Mouse (Mus musculus) forebrain, embryonic 11.5 days (tissue): ENCODE results near the gene Faap20. TPM values are rescaled to one million over a fixed set of nuclear protein-coding genes. Genes with fewer than 3 reads are reported as not detected.

ENCODE experiments used
- ATAC-seq: fragments of 200-750 bp; cut with Nextera tagmentation; replicated peaks from 2 replicates; pipeline ENCODE4 v1.8.0; 2017; ENCODE audit warnings: moderate TSS enrichment; ENCODE audit not compliant: low FRiP score
- DNase-seq: peaks from one replicate; pipeline ENCODE4 v3.0.0-alpha.2; 2017; ENCODE audit warnings: low spot score
- H3K27ac ChIP-seq: fragments of 300-500 bp; sonication (generic); 2 replicates; pipeline ENCODE4 v1.5.1; 2014; ENCODE audit warnings: low read depth, low read length
- H3K27me3 ChIP-seq: fragments of 300-500 bp; sonication (generic); 2 replicates; pipeline ENCODE4 v1.6.1; 2014; ENCODE audit warnings: mild to moderate bottlenecking, low read length, mixed read lengths; ENCODE audit not compliant: control insufficient read depth, insufficient read depth
- H3K36me3 ChIP-seq: fragments of 300-500 bp; sonication (generic); 2 replicates; pipeline ENCODE4 v1.6.1; 2014; ENCODE audit warnings: mild to moderate bottlenecking, low read length, moderate library complexity, mixed read lengths; ENCODE audit not compliant: control insufficient read depth, insufficient read depth
- H3K4me1 ChIP-seq: fragments of 300-500 bp; sonication (generic); replicated peaks from 2 replicates; pipeline ENCODE4 v1.6.1; 2014; ENCODE audit warnings: low read length, mixed read lengths; ENCODE audit not compliant: control insufficient read depth, insufficient read depth
- H3K4me2 ChIP-seq: fragments of 300-500 bp; sonication (generic); 2 replicates; pipeline ENCODE4 v1.6.1; 2014; ENCODE audit warnings: low read depth, mild to moderate bottlenecking, low read length, moderate library complexity, mixed read lengths; ENCODE audit not compliant: severe bottlenecking
- H3K4me3 ChIP-seq: fragments of 300-500 bp; sonication (generic); 2 replicates; pipeline ENCODE4 v1.5.1; 2014; ENCODE audit warnings: low read depth, low read length
- H3K9ac ChIP-seq: fragments of 300-500 bp; sonication (generic); 2 replicates; pipeline ENCODE4 v1.6.1; 2014; ENCODE audit warnings: low read length
- H3K9me3 ChIP-seq: fragments of 300-500 bp; sonication (generic); 2 replicates; pipeline ENCODE4 v1.6.1; 2016; ENCODE audit warnings: low read length, mixed read lengths; ENCODE audit not compliant: control insufficient read depth
- WGBS: fragments of 180-500 bp; shearing (Covaris S2); extraction: QIAGEN DNeasy Blood & Tissue Kit; methylation state at CpG from one replicate; pipeline ENCODE4 v1.1.7; 2014; 5-methylcytosine and 5-hydroxymethylcytosine counted together
- polyA plus RNA-seq: library from polyadenylated mRNA; unstranded; fragments of >200 nt; fragmentation: Nextera tagmentation; extraction: Ambion mirVana; gene quantifications from 2 replicates; pipeline ENCODE4 v1.2.1, GENCODE M21; 2014

The Faap20 gene
- polyA plus RNA-seq, 1 experiment from 2014 or later: 105 TPM

DNA sequence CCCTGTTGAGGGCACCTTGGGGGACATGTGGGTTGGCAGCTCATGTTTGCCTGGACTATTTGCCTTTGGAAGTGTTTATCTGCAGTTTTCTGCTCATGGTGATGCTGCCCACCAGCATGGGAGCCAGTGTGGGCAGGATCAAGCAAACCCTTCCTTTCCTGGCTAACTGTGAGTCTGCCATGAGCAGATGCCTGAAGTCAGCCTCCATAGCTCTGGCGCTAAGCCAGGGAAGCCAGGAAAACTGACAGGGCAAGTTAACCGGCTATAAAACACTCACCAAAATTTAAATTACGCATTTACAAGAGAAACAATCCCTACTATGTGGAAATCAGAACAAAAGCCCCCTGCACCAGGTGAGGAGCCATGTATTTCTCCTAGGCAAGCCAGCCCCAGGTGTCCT is 25.2 kb downstream of the Faap20 start:
- ATAC-seq (no peak), DNase-seq (no peak)
- no peaks in the 10 kb centered on the region for H3K9me3 ChIP-seq
- H3K4me1 ChIP-seq: 0 out of 2 replicates have a peak, but pooled peaks cover 2% of the 10 kb centered on the region
- no peak overlapping the region for H3K9ac ChIP-seq
- no peaks in the 10 kb centered on the region for H3K27me3 ChIP-seq
- no peak overlapping the region for H3K4me3 ChIP-seq
- 67% methylated on average over 3 of the region's 3 CpGs for WGBS
- no peak overlapping the region for H3K27ac ChIP-seq
- no peak overlapping the region for H3K4me2 ChIP-seq
- no peaks in the 10 kb centered on the region for H3K36me3 ChIP-seq

DNA sequence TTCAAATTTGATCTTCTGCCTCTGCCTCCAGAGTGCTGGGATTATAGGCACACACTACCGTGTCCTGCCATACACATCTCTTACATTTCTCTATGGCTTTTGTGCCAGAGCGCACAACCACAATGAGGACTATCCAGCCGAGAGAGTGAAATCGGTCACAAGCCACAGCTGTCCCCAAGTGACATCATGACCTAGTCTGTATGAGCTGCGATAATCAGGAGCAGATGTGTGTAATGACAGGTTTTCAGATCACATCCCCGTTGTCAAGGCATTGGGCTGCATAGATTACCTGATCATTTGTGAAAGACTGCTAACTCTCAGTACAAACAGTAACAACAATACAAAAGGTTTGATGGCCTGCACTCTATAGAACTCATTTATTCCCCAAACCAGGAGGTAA is 28.4 kb downstream of the Faap20 start:
- Histone ChIP-seq H3K4me3 (no peak overlapping the region), H3K4me1 (peaks cover 2% of the 10 kb centered on the region; the same call in 1 of the 2 replicates), H3K27me3 (no peaks in the 10 kb centered on the region), H3K36me3 (no peaks in the 10 kb centered on the region), H3K27ac (no peak overlapping the region), H3K9me3 (no peaks in the 10 kb centered on the region), H3K9ac (no peak overlapping the region), H3K4me2 (no peak overlapping the region)
- no peak for ATAC-seq
- 61% methylated on average over 6 of the region's 6 CpGs for WGBS
- DNase-seq: no peak

DNA sequence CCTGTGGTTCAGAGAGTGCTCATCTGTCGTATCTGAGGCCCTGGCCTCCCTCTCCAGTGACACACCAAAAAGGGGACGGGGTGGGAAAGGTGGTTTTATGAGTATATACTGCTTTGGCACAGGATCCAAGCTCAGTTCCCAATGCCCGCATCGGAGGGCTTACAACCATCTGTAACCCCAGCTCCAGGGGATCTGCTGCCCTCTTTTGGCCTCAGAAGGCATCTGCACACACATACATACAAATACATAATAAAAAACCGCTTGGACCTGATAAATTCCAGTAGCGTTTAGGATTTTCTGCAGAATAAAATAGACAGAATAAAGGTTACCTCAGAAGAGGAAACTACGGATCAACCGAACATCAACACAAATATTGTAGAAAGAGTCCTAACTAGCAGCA is 29.5 kb downstream of the Faap20 start:
- Histone ChIP-seq H3K9ac (no peak overlapping the region), H3K4me1 (peaks cover 2% of the 10 kb centered on the region; the same call in 1 of the 2 replicates), H3K27me3 (no peaks in the 10 kb centered on the region), H3K4me3 (no peak overlapping the region), H3K4me2 (no peak overlapping the region), H3K9me3 (no peaks in the 10 kb centered on the region), H3K27ac (no peak overlapping the region), H3K36me3 (no peaks in the 10 kb centered on the region)
- DNase-seq: no peak
- ATAC-seq: no peak
- 81% methylated on average over 8 of the region's 8 CpGs for WGBS

- H3K36me3 ChIP-seq: no peaks in the 10 kb centered on the region
- H3K9me3 ChIP-seq: no peaks in the 10 kb centered on the region
- ATAC-seq (no peak), DNase-seq (no peak)
- H3K27ac ChIP-seq: no peak overlapping the region
- no peak overlapping the region for H3K4me3 ChIP-seq
- H3K4me1 ChIP-seq: peaks cover 2% of the 10 kb centered on the region; the same call in 1 of the 2 replicates
- H3K4me2 ChIP-seq: no peak overlapping the region
- no peaks in the 10 kb centered on the region for H3K27me3 ChIP-seq
- no peak overlapping the region for H3K9ac ChIP-seq
- 84% methylated on average over 16 of the region's 16 CpGs for WGBS
Measured at GRCm38 (mm10) chr4:155279926-155280767, 30.5 kb downstream of the Faap20 start.

DNA sequence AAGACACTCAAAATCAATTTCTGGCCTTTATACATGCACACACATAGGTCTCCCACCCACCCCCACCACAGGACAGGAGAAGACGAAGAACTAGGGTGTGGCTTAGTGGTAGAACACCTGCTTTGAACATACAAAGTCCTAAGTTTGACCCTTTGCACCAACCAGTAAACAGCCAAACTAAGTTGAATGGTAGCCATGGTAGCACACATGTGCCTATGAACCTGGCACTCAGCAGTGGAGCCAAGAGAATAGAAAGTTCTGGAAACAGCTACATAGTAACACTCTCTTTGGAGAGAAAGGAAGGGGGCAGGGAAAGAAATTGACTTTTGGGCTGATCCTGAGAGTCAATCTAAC is 31.1 kb downstream of the Faap20 start:
- Histone ChIP-seq H3K4me3 (no peak overlapping the region), H3K4me2 (no peak overlapping the region), H3K27me3 (no peaks in the 10 kb centered on the region), H3K36me3 (no peaks in the 10 kb centered on the region), H3K4me1 (peaks cover 2% of the 10 kb centered on the region; the same call in 1 of the 2 replicates), H3K9ac (no peak overlapping the region), H3K9me3 (no peaks in the 10 kb centered on the region), H3K27ac (no peak overlapping the region)
- no peak for DNase-seq
- no peak for ATAC-seq
- 96% methylated on average over 1 of the region's 1 CpGs for WGBS

DNA sequence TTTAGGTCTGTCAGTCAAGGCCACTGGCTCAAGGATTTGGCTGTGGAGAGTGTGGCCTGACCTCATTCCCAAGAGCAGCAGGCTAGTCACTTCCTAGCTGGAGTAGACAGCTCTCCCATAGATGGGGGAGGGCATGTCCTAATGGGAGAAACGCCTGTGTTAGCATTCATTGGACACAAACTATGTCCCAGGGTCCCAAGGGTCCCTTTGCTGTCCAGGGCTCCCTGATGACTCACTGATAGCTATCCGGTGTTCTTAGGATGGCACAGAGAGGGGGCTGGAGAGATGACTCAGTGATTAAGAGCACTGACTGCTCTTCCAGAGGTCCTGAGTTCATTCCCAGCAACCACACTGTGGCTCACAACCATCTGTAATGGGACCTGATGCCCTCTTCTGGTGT is 31.6 kb downstream of the Faap20 start:
- ATAC-seq (no peak), DNase-seq (no peak)
- H3K36me3 ChIP-seq: no peaks in the 10 kb centered on the region
- H3K27ac ChIP-seq: no peak overlapping the region
- WGBS: 83% methylated on average over 2 of the region's 2 CpGs
- peaks cover 2% of the 10 kb centered on the region; the same call in 1 of the 2 replicates for H3K4me1 ChIP-seq
- H3K4me2 ChIP-seq: no peak overlapping the region
- H3K9me3 ChIP-seq: no peaks in the 10 kb centered on the region
- no peaks in the 10 kb centered on the region for H3K27me3 ChIP-seq
- H3K4me3 ChIP-seq: no peak overlapping the region
- no peak overlapping the region for H3K9ac ChIP-seq

GRCm38 (mm10) chr4:155281652-155282051 is 32.0 kb downstream of the Faap20 start:
- ATAC-seq (no peak), DNase-seq (no peak)
- Histone ChIP-seq H3K4me1 (peaks cover 2% of the 10 kb centered on the region; the same call in 1 of the 2 replicates), H3K27ac (no peak overlapping the region), H3K27me3 (no peaks in the 10 kb centered on the region), H3K4me3 (no peak overlapping the region), H3K36me3 (no peaks in the 10 kb centered on the region), H3K9me3 (no peaks in the 10 kb centered on the region), H3K9ac (no peak overlapping the region), H3K4me2 (no peak overlapping the region)
- WGBS: 90% methylated on average over 8 of the region's 8 CpGs

DNA sequence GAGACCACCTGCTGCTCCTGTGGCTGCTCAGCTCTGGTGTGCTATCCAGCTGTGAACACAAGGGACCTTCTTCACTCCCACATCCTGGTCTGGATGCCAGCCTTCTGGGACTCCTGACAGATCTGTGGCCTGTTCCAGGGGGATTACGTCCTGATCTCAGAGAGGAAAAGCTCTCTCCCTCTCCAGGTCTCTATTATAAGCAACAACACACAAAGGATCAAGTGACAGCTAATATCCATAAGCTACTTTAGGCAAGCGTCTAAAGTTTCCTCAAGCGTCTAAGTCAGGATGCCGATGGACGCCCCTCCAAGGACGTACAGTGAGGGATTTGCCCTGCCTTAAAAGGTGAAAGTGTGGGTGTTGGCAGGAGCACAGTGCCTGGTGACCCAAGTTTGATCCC is 32.6 kb downstream of the Faap20 start:
- DNase-seq: no peak
- WGBS: 60% methylated on average over 6 of the region's 6 CpGs
- peaks cover 2% of the 10 kb centered on the region; the same call in 1 of the 2 replicates for H3K4me1 ChIP-seq

DNA sequence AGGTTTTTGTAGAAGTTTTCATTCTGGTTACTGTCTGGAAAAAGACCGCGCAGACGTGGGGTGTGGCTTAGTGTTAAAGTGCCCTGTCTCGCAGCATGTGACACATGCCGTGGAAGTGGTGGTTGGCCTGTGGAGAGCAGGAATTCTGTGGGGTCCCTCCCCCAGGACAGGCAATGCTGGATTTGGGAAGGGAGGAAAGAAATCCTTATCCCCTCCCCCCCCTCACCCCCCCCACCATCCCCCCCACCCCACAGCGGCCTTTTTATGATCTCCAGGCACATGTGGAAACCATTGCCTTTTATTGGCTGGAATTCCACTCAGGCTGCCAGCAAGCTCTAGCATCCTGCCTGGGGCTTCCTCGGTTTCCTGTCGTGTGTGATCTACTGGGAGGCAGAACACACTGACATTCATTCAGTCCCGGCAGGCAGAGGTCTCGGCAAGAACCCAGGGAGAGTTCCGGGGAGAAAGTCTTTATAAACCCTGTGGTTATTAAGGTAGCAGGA is 33.5 kb downstream of the Faap20 start:
- H3K4me1 ChIP-seq: peaks cover 2% of the 10 kb centered on the region; the same call in 1 of the 2 replicates

More for the DNA sequence above, 32.6 kb downstream of the Faap20 start:
- Histone ChIP-seq H3K27ac (no peak overlapping the region), H3K4me2 (no peak overlapping the region), H3K27me3 (no peaks in the 10 kb centered on the region), H3K4me3 (no peak overlapping the region), H3K9ac (no peak overlapping the region), H3K36me3 (no peaks in the 10 kb centered on the region), H3K9me3 (no peaks in the 10 kb centered on the region)
- ATAC-seq: no peak

More for the DNA sequence above, 33.5 kb downstream of the Faap20 start:
- no peaks in the 10 kb centered on the region for H3K27me3 ChIP-seq
- H3K9ac ChIP-seq: no peak overlapping the region
- no peak overlapping the region for H3K4me2 ChIP-seq
- WGBS: 65% methylated on average over 11 of the region's 11 CpGs
- no peaks in the 10 kb centered on the region for H3K9me3 ChIP-seq
- no peak overlapping the region for H3K4me3 ChIP-seq
- H3K36me3 ChIP-seq: no peaks in the 10 kb centered on the region
- H3K27ac ChIP-seq: no peak overlapping the region
- DNase-seq (peak; percentile 61), ATAC-seq (no peak)
